Mouse (Mus musculus): ENCODE results near the gene Ces4a.
"Not testable (repeated sequence)": the region's sequence is repeated elsewhere in the genome, so short reads cannot be mapped to it uniquely, and the experiment has no call there.

Gene Ces4a

GRCm38 (mm10) chr8:105169582-105169981, 38.0 kb downstream of the Ces4a start:
- in situ Hi-C loops (cut with MboI, MseI): no loop called here

GRCm38 (mm10) chr8:105170041-105170380, 38.4 kb downstream of the Ces4a start:
- in situ Hi-C loops (cut with MboI, MseI): no loop called here

DNA sequence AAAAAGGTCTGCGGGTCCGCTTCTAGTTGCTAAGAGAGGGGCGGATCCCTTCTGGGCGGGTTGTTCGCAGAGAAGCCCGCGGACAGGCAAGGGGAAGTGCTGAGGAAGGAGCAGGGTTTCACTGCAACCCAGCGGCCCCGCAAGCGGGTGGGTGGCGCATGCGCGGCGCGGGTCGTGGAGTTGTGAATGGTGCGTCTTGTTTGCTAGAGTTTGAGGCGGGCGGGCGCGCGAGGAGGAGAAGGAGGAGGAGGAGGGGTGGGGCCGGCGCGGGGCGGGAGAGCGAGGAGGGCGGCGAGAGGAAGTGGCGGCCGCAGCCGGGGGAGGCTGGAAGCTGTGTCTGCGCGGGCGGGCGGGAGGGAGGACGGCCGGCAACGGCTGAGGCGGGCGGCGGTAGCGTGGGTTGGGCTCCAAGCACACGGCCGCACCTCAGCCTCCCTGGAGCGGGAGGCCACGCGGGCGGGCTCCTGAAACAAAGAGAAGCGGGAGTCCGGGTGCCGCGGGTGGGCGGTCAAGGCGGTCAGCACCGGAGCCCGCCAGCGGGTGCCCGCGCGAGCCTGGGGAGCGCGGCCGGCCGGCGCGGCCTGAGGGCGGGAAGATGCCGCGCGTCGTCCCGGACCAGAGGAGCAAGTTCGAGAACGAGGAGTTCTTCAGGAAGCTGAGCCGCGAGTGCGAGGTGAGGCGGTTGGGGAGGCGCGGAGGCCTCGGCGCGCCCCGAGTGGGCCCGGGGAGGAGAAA, 38.9 kb downstream of the Ces4a start, which contains the start of gene Cbfb:
TSS of gene Cbfb (plus strand) at position 294 of the 735 bp plus-strand sequence.
- in situ Hi-C loops (cut with MboI, MseI): no loop called here

DNA sequence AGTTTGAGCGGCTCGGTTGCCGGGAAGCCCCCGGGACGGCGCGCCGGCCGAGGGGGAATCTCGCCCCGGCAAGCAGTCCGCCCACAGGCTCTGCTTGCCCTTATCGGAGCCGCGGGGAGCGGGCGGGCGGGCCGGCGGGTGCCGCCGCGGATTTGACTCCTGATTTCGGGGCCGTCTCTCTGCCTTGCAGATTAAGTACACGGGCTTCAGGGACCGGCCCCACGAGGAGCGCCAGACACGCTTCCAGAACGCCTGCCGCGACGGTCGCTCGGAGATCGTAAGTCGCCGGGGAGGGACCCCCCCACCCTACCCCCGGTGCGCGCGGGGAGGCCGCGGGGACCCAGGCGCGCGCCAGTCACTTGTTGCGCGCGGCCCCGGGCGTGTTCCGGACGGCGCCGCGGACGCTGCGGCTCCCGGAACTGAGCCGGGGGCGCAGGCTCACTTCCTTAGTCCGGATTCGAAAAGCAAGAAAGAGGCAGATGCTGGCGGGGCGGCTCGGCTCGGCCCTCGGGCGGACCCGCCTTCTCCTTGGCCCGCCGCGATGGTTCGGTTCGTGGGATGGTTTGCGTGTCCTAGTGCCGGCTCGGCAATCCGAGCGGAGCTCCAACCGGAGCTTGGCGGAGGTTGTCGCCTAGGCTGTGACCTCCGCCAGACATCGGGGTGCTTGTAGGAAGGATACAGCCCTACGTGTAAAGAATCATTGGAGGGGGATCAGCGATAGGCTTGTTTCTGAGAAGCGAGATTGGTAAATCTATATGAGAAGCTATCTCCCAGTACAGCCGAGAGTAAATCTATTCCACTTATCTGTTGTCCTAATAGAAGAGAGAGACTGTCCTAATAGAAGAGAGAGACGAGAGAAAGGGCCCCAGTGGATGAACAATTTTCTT, 39.8 kb downstream of the Ces4a start:
- in situ Hi-C loops (cut with MboI, MseI): no loop called here

GRCm38 (mm10) chr8:105172003-105172362, 40.4 kb downstream of the Ces4a start:
- in situ Hi-C loops (cut with MboI, MseI): no loop called here

GRCm38 (mm10) chr8:105175287-105175686, 43.7 kb downstream of the Ces4a start:
- in situ Hi-C loops (cut with MboI, MseI): not testable (repeated sequence)

GRCm38 (mm10) chr8:105178211-105178800, 46.7 kb downstream of the Ces4a start:
- in situ Hi-C loops (cut with MboI, MseI): no loop called here

DNA sequence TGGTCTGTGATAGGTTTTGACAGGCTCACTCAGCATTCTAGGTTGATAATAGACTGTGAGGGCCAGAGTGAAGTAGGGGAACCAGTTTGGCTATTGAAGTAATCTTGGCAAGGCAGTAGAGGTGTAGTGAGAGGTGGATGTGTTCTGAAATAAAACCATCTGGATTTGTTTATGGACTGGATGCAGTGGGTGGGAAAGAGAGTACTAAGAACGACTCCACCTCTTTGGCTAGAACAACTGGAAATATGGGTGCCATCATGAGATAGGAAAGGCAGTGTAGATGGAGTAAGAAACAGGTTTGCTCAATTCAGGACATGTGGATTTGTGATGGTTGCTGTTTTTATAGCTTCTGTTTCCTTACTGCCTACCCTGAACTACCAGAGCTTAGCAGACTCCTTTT, 50.6 kb downstream of the Ces4a start:
- in situ Hi-C loops (cut with MboI, MseI): no loop called here

DNA sequence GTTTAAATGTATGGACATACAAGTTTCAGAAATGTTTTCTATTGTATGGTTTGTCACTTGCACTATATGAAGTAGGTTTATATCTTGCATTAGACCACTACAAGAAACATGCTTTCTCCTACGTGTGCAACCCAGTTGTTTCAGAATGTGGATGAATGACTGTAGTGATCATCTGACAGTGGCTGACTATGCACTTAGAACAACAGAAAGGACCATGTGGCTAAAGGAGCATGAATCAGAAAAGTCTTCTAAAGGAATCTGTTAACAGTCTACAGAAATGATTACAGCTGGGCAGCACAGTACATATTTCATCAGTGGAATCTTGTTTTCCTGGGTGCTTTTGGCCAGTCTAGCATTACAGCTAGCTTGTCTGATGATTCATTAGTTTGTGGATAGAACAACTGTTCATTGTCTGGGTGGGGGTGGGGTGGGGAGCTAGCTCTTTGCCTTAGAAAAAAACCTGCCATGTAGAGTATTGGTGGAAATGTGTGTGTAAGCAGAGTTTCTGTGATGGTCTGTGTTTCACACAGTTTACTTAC, 54.9 kb downstream of the Ces4a start:
- in situ Hi-C loops (cut with MboI, MseI): no loop called here

- in situ Hi-C loops (cut with MboI, MseI): no loop called here
These were observed 60.6 kb downstream of the Ces4a start for GRCm38 (mm10) chr8:105192182-105192581.

Data from T-helper 1 cell (primary cell).